Mouse (Mus musculus) adrenal gland (tissue): Measurements from ENCODE around the gene Nxnl2.
"Not testable (repeated sequence)": the region's sequence is repeated elsewhere in the genome, so short reads cannot be mapped to it uniquely, and the experiment has no call there.

Experiments
- intact Hi-C: fragments of 180-260 bp; cut with DNase I; formaldehyde crosslinking; loops from one replicate; pipeline ENCODE4 v1.15.1; 2025

Nxnl2 gene

DNA sequence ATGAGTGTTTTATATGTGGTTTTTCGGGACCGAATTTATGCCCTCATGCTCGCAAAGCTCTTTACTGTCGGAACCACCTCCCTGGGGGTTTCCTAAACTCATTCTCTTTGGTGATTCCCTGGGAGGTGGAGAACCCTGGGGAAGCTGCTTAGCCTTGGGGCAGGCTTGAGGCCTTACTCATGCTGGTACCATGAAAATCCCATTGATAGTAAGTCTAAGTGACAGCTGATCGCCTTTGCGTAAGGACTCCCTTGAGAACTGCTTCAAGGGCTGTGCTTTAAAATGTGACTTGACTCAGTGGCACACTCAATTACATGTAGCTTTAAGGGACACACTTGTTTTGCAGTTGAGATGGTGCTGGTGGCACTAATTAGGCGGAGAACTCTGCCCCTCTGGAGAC is 1.8 kb downstream of the Nxnl2 start:
- intact Hi-C loops = no loop called here

GRCm38 (mm10) chr13:51178932-51179331 is 8.1 kb downstream of the Nxnl2 start:
- intact Hi-C loops = no loop called here

DNA sequence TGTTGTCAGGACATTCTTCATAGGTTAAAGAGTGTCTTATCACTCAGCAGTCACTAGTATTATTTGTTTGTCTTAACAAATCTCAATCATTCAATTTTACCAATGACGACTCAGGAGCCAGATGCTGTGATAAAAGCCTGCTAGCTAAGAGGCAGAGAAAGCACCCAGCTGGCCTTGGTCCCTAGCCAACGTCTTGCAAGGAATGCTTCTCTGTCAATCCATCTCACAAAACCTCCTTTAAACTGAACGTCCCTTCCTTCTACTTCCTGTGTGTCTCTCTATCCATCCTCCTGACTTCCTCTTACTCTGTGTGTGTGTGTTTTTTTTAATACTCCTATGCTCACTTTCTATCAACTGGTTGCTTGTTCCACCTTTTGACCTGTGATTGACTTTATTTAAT is 8.5 kb downstream of the Nxnl2 start:
- intact Hi-C loops = no loop called here

- intact Hi-C loops = no loop called here
Measured at GRCm38 (mm10) chr13:51182236-51182635, 11.4 kb downstream of the Nxnl2 start.

GRCm38 (mm10) chr13:51184896-51185295 is 14.1 kb downstream of the Nxnl2 start:
- intact Hi-C loops = no loop called here

GRCm38 (mm10) chr13:51190336-51190735 is 19.5 kb downstream of the Nxnl2 start:
- intact Hi-C loops = loop anchor here (5.0 to 10.0 kb wide), 2 partner anchors 238 to 424 kb away; no protein-coding TSS in a partner anchor

GRCm38 (mm10) chr13:51191416-51192140 is 20.8 kb downstream of the Nxnl2 start:
- intact Hi-C loops = loop anchor here (2.0 to 10.0 kb wide), 3 partner anchors 227 to 423 kb away; no protein-coding TSS in a partner anchor

GRCm38 (mm10) chr13:51193893-51194292 is 23.1 kb downstream of the Nxnl2 start:
- intact Hi-C loops = loop anchor here (2.0 to 10.0 kb wide), 3 partner anchors 225 to 421 kb away; no protein-coding TSS in a partner anchor

GRCm38 (mm10) chr13:51197699-51198098 is 26.9 kb downstream of the Nxnl2 start:
- intact Hi-C loops = loop anchor here (5.0 to 10.0 kb wide), 2 partner anchors 80 to 417 kb away; no protein-coding TSS in a partner anchor

GRCm38 (mm10) chr13:51198186-51198585 is 27.4 kb downstream of the Nxnl2 start:
- intact Hi-C loops = loop anchor here (5.0 to 10.0 kb wide), 2 partner anchors 79 to 417 kb away; no protein-coding TSS in a partner anchor

DNA sequence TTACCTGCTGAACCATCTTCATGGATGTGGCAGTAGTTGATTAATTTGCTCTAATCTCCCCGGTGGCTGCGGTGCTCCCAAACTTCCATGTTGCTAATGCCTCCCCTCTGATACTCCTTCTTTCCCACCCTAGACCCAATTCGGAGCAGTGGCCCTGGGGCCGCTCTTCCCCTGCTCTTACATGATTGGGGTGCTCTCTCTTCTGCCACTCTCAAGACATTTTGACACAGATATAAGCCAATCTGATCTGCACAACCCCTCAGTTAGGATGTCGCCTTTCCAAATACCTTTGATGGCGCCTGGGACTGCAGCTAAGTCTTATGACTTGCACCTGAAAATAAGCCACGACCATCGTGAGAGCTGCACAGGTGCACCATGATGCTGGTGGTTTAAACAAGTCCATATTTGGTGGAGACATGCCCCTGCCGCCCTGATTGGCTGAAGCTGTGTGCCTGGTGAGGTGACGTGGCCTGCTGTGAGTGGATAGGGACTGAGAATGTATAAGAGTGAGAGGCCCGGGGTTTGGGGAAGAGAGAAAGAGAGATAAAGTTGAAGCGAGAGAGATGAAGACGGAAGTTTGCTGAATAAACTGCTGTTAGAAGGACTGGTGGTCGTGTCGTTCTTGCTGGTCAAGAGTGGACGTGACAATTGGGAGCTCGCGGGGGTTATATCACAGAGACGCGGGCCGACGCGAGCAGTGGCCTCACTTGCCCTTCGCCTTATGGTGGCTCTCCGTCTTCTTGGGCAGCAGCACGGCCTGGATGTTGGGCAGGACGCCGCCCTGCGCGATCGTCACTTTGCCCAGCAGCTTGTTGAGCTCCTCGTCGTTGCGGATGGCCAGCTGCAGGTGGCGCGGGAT is 31.4 kb downstream of the Nxnl2 start:
- intact Hi-C loops = not testable (repeated sequence)

DNA sequence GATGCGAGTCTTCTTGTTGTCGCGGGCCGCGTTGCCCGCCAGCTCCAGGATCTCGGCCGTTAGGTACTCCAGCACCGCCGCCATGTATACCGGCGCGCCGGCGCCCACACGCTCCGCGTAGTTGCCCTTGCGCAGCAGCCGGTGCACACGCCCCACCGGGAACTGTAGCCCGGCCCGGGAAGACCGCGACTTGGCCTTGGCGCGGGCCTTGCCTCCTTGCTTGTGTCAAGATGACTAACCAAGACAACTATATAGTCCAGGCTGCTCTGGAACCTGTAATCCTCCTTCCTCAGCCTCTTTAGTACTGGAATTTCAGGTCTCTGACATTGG is 32.0 kb downstream of the Nxnl2 start:
- intact Hi-C loops = not testable (repeated sequence)

DNA sequence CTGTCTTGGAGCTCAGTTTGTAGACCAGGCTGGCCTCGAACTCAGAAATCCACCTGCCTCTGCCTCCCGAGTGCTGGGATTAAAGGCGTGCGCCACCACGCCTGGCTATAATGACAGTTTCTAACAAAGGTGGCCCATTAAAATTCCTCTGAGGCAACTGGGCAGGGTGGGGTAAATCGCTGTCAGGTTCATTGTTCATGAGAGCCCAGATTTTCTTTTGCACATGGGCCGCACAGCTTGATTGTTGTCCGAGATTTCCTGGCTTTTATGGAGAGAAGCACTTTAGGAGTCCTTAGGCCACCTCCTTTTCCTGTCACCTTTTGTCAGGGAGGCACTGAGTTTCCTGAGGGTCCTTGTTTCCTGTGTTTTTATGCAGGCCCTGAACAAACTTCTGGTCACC is 32.6 kb downstream of the Nxnl2 start:
- intact Hi-C loops = no loop called here

GRCm38 (mm10) chr13:51204081-51204480 is 33.3 kb downstream of the Nxnl2 start:
- intact Hi-C loops = not testable (repeated sequence)

DNA sequence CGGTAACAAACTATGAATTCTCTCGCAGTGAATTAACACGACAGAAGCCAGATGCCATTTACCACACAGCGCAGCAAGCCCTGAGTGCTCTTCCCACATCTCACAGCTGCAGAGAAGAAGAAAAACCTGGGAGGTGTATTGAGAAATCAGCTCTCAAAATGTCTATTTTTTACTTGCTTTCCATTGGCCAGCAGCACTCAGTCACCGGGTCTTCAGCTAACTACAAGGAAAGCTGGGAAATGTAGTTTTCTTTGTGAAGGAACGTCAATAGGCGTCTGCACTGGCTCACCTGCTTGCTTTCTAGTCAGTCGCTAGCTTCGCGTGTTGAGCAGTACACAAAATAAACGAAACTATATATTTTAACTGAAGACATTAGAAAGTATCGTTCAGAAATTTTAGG is 37.1 kb downstream of the Nxnl2 start:
- intact Hi-C loops = no loop called here

DNA sequence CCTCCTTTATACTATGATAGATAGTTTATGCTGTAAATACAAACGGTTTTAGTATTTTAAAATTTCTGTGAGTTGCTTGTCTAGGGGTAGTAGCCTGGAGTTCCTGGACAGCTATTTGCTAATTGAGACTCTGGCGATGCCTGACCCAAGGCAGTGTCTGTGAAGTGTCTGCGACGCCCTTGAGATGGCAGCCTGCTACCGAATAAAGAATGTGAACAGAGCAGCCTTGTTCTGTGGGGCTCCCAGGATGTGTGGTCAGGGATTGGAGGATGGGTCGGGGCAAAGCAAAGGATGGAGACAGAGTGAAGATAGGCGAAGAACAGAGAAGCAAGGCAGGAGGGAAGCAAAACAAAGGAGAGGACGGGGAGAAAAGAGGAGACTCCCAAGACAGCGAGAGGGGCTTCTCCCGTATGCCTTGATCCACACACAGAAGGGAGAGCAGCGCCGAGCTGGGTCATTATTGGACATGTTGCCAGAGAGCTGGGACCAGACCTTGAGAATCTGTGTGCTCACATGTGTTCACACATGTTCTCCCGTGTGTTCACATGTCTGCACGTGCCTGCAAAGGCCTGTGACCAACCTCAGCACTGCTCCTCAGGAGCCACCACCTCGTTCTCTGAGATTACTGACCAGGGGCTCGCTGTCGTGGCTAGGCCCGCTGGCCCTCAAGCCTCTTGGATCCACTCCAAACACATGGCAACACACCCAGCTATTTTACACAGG is 37.7 kb downstream of the Nxnl2 start:
- intact Hi-C loops = no loop called here

GRCm38 (mm10) chr13:51210639-51211038 is 39.8 kb downstream of the Nxnl2 start:
- intact Hi-C loops = no loop called here

- intact Hi-C loops = no loop called here
Measured at GRCm38 (mm10) chr13:51214746-51215145, 43.9 kb downstream of the Nxnl2 start.

GRCm38 (mm10) chr13:51220897-51221296 is 50.1 kb downstream of the Nxnl2 start:
- intact Hi-C loops = no loop called here

DNA sequence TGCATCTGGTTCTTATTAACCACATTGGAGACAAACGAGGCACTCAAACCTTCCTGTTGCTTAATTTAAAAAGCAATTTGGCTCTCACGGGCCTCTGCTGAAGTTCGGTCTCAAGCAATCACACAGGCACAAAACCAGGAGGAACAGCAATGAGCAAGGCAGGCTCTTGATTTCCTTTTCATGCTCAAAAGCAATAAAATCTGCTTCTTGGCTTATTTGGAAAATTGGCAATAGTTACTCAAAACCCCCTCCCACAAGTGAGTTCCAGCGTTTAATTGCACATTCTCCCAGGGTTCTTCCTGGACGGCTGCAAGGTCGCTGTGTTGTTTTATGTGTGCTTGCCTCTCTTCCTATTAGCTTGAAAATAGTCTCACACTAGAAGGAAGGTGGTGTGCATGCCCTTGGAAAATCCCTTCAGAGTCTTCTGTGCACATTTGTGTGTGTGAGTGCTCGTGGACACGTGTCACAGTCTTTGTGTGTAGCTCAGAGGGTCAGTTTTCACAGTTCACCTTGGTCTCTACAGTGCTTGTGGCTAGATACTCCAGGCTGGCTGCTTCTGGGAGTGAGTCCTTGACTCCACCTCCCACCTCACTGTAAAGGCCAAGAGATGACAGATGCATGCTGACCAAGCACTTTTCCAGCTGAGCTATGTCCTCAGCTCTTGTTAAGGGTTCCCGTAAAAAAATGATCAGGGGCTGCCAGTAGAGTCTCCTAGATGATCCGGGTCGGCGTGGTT is 50.8 kb downstream of the Nxnl2 start:
- intact Hi-C loops = no loop called here
